Mouse (Mus musculus) bone marrow, adult 2 months (tissue): Measurements from ENCODE around the gene Ptprn.

Source experiments
- CTCF ChIP-seq: fragments of 200-500 bp; IDR thresholded peaks from 2 replicates; pipeline ENCODE4 v1.5.1; 2011; ENCODE audit warnings: low read length, control low read depth; ENCODE audit not compliant: control insufficient read depth, insufficient read depth
- POLR2A ChIP-seq: fragments of 200-500 bp; IDR thresholded peaks from 2 replicates; pipeline ENCODE4 v1.6.1; 2011; ENCODE audit warnings: low read depth, mild to moderate bottlenecking, control low read depth, low read length, borderline replicate concordance; ENCODE audit not compliant: control insufficient read depth

GRCm38 (mm10) chr1:75221538-75221937 lies 42.8 kb downstream of the Ptprn start:
- TF ChIP-seq CTCF = no peak
- no peak for TF ChIP-seq POLR2A
